ENCODE assay signal across 22 mouse cellular contexts in genomic region chr8:94537456-94537855, GRCm38 (mm10). TPM values are rescaled to one million over a fixed set of nuclear protein-coding genes. Genes with fewer than 3 reads are reported as not detected.
DNase-seq lines count a peak whose midpoint lies in the region; ATAC-seq and TF ChIP-seq lines count a peak whose summit lies in the region.
"Had no signal": no experiment of that assay in that cellular context is flagged by ENCODE, and none has a peak within 500 bp of the region (broad histone marks: within the 10 kb centered on the region; RNA-seq: fewer than 3 reads in every experiment).

No protein-coding gene starts in this region.

- peak; percentile 41 to 45 for DNase-seq in heart, adult 9 months (ENCODE audit: low spot score in 2 of 2)
- DNase-seq in heart, adult 8-10 months (ENCODE audit: low spot score): no peak
- DNase-seq in midbrain, postnatal 0 days (ENCODE audit: low spot score): peak; percentile 51
- no peak for DNase-seq in urinary bladder, adult 2 months (ENCODE audit: low spot score)
- DNase-seq: adrenal gland, adult 2 months; cerebellum, adult 11-12 months; kidney, postnatal 25 days; layer of hippocampus, postnatal 36 days; lung, adult 2 months; lung, postnatal 14 days; thymus, adult 18-20 months; thymus, postnatal 36 days had no signal

- peaks cover 37% of the 10 kb centered on the region for H3K4me1 ChIP-seq in forebrain, embryonic 15.5 days
- peaks cover 30% of the 10 kb centered on the region for H3K4me1 ChIP-seq in forebrain, embryonic 16.5 days (replicated peaks; ENCODE audit: control insufficient read depth, insufficient read depth, low read length)
- no peaks in the 10 kb centered on the region; the same call in 1 of the 2 replicates for H3K4me1 ChIP-seq in midbrain, postnatal 0 days (ENCODE audit: insufficient read depth, low read length)
- peaks cover 11% of the 10 kb centered on the region; the same call in 1 of the 2 replicates for H3K4me1 ChIP-seq in midbrain, embryonic 16.5 days (ENCODE audit: control insufficient read depth, insufficient read depth, low read length)
- peaks cover 3% of the 10 kb centered on the region for H3K4me1 ChIP-seq in neural tube, embryonic 14.5 days (ENCODE audit: control insufficient read depth, insufficient read depth, low read length)

- H3K4me3 ChIP-seq in forebrain, embryonic 15.5 days: no peak overlapping the region
- no peak overlapping the region for H3K4me3 ChIP-seq in forebrain, embryonic 16.5 days (replicated peaks; ENCODE audit: low read length)
- no peak overlapping the region for H3K4me3 ChIP-seq in midbrain, postnatal 0 days (ENCODE audit: low read depth, low read length)
- no peak overlapping the region for H3K4me3 ChIP-seq in midbrain, embryonic 16.5 days (ENCODE audit: low read depth, low read length)
- H3K4me3 ChIP-seq in neural tube, embryonic 14.5 days (ENCODE audit: low read depth, low read length): no peak overlapping the region
- H3K4me3 ChIP-seq: embryonic facial prominence, embryonic 15.5 days; limb, embryonic 13.5 days; liver, embryonic 12.5 days; midbrain, embryonic 12.5 days had no signal

- H3K27ac ChIP-seq in forebrain, embryonic 15.5 days (replicated peaks): 0 out of 2 replicates have a peak overlapping the region, but pooled peaks have one; percentile 28
- H3K27ac ChIP-seq in forebrain, embryonic 16.5 days (ENCODE audit: low read length): no peak overlapping the region
- no peak overlapping the region for H3K27ac ChIP-seq in midbrain, postnatal 0 days (ENCODE audit: low read depth, low read length)
- H3K27ac ChIP-seq in midbrain, embryonic 16.5 days (ENCODE audit: low read length): no peak overlapping the region
- no peak overlapping the region for H3K27ac ChIP-seq in neural tube, embryonic 14.5 days (ENCODE audit: low read depth, low read length)
- H3K27ac ChIP-seq: embryonic facial prominence, embryonic 15.5 days; limb, embryonic 13.5 days; liver, embryonic 12.5 days; midbrain, embryonic 12.5 days had no signal

- no peak for ATAC-seq in forebrain, embryonic 15.5 days (replicated peaks)
- ATAC-seq in forebrain, embryonic 16.5 days: no peak
- no peak for ATAC-seq in midbrain, postnatal 0 days (ENCODE audit: low FRiP score)
- ATAC-seq in midbrain, embryonic 16.5 days: no peak
- peak; percentile 34; the same call in 1 of the 2 replicates for ATAC-seq in neural tube, embryonic 14.5 days (ENCODE audit: low read depth)
- ATAC-seq: intestine, postnatal 0 days; liver, embryonic 12.5 days; Patski had no signal

- no peaks in the 10 kb centered on the region for H3K36me3 ChIP-seq in forebrain, embryonic 15.5 days
- H3K36me3 ChIP-seq in forebrain, embryonic 16.5 days (ENCODE audit: control insufficient read depth, insufficient read depth): no peaks in the 10 kb centered on the region
- no peaks in the 10 kb centered on the region for H3K36me3 ChIP-seq in midbrain, postnatal 0 days (ENCODE audit: insufficient read depth, low read length)
- no peaks in the 10 kb centered on the region for H3K36me3 ChIP-seq in midbrain, embryonic 16.5 days (ENCODE audit: control insufficient read depth, insufficient read depth, low read length)
- H3K36me3 ChIP-seq in neural tube, embryonic 14.5 days (ENCODE audit: control insufficient read depth, insufficient read depth, low read length): no peaks in the 10 kb centered on the region
- H3K36me3 ChIP-seq: embryonic facial prominence, embryonic 15.5 days; limb, embryonic 13.5 days; liver, embryonic 12.5 days; midbrain, embryonic 12.5 days had no signal

- 51% methylated on average over 2 of the region's 2 CpGs for WGBS in forebrain, embryonic 15.5 days
- WGBS in forebrain, embryonic 16.5 days: 69% methylated on average over 2 of the region's 2 CpGs
- WGBS in midbrain, postnatal 0 days: 60% methylated on average over 2 of the region's 2 CpGs
- WGBS in midbrain, embryonic 16.5 days: 82% methylated on average over 2 of the region's 2 CpGs
- 77% methylated on average over 2 of the region's 2 CpGs for WGBS in neural tube, embryonic 14.5 days

- no peak for TF ChIP-seq CTCF in midbrain, postnatal 0 days (IDR thresholded peaks at IDR 0.05)

- H3K9ac ChIP-seq in forebrain, embryonic 15.5 days (replicated peaks): no peak overlapping the region
- no peak overlapping the region for H3K9ac ChIP-seq in forebrain, embryonic 16.5 days (replicated peaks; ENCODE audit: low read depth, low read length)
- no peak overlapping the region for H3K9ac ChIP-seq in midbrain, postnatal 0 days (replicated peaks; ENCODE audit: low read length, poor library complexity, severe bottlenecking)
- no peak overlapping the region for H3K9ac ChIP-seq in midbrain, embryonic 16.5 days (ENCODE audit: low read depth, low read length)
- no peak overlapping the region for H3K9ac ChIP-seq in neural tube, embryonic 14.5 days (replicated peaks; ENCODE audit: low read depth, low read length)
- H3K9ac ChIP-seq: embryonic facial prominence, embryonic 15.5 days; limb, embryonic 13.5 days; liver, embryonic 12.5 days; midbrain, embryonic 12.5 days had no signal

- H3K4me2 ChIP-seq in forebrain, embryonic 15.5 days (replicated peaks): no peak overlapping the region
- H3K4me2 ChIP-seq in forebrain, embryonic 16.5 days (ENCODE audit: low read length): no peak overlapping the region
- H3K4me2 ChIP-seq in midbrain, postnatal 0 days (ENCODE audit: low read depth, low read length, poor library complexity, severe bottlenecking): no peak overlapping the region
- H3K4me2 ChIP-seq in midbrain, embryonic 16.5 days (ENCODE audit: low read length): no peak overlapping the region
- no peak overlapping the region for H3K4me2 ChIP-seq in neural tube, embryonic 14.5 days (ENCODE audit: low read depth, low read length)
- H3K4me2 ChIP-seq: embryonic facial prominence, embryonic 15.5 days; limb, embryonic 13.5 days; liver, embryonic 12.5 days; midbrain, embryonic 12.5 days had no signal

- H3K9me3 ChIP-seq in forebrain, embryonic 15.5 days: no peaks in the 10 kb centered on the region
- H3K9me3 ChIP-seq in forebrain, embryonic 16.5 days (ENCODE audit: control insufficient read depth, low read length): no peaks in the 10 kb centered on the region
- H3K9me3 ChIP-seq in midbrain, postnatal 0 days (ENCODE audit: low read length): no peaks in the 10 kb centered on the region
- H3K9me3 ChIP-seq in midbrain, embryonic 16.5 days (replicated peaks; ENCODE audit: control insufficient read depth, low read length, poor library complexity, severe bottlenecking): no peaks in the 10 kb centered on the region
- no peaks in the 10 kb centered on the region for H3K9me3 ChIP-seq in neural tube, embryonic 14.5 days (ENCODE audit: control insufficient read depth, low read length)
- H3K9me3 ChIP-seq: embryonic facial prominence, embryonic 15.5 days; limb, embryonic 13.5 days; liver, embryonic 12.5 days; midbrain, embryonic 12.5 days had no signal

- H3K27me3 ChIP-seq in forebrain, embryonic 15.5 days: no peaks in the 10 kb centered on the region
- H3K27me3 ChIP-seq in forebrain, embryonic 16.5 days (replicated peaks; ENCODE audit: control insufficient read depth, insufficient read depth, low read length): no peaks in the 10 kb centered on the region
- H3K27me3 ChIP-seq in midbrain, postnatal 0 days (ENCODE audit: insufficient read depth, low read length): 0 out of 2 replicates have a peak, but pooled peaks cover 7% of the 10 kb centered on the region
- H3K27me3 ChIP-seq in midbrain, embryonic 16.5 days (ENCODE audit: control insufficient read depth, insufficient read depth, low read depth, low read length): peaks cover 6% of the 10 kb centered on the region; the same call in 1 of the 2 replicates
- H3K27me3 ChIP-seq in neural tube, embryonic 14.5 days (ENCODE audit: control insufficient read depth, insufficient read depth, low read length): peaks cover 5% of the 10 kb centered on the region
- H3K27me3 ChIP-seq: Patski had no signal

RNA-seq across cellular contexts. Expression of gene Cpne2, which starts 4.7 kb away (rescaled TPM):
- 22.4 and 24.8 TPM in 2 replicates for polyA plus RNA-seq in forebrain, embryonic 15.5 days (2015; fragmentation: Nextera tagmentation; extraction: Ambion mirVana)
- 21.1 and 29.2 TPM in 2 replicates for polyA plus RNA-seq in forebrain, embryonic 16.5 days (2015; fragmentation: Nextera tagmentation; extraction: Ambion mirVana)
- total RNA-seq in heart, adult 8-10 months (2022): 1 to 10 TPM; 3.7 to 5.0 (median 4.5) TPM
- 42.4 and 46.3 TPM in 2 replicates for total RNA-seq in midbrain, postnatal 0 days (2014; rRNA removed)
- 34.3 and 43.3 TPM in 2 replicates for polyA plus RNA-seq in midbrain, postnatal 0 days (2015; fragmentation: Nextera tagmentation; extraction: Ambion mirVana)
- 25.0 and 26.2 TPM in 2 replicates for polyA plus RNA-seq in midbrain, embryonic 16.5 days (2015; fragmentation: Nextera tagmentation; extraction: Ambion mirVana)
- polyA plus RNA-seq in neural tube, embryonic 14.5 days (2014; fragmentation: Nextera tagmentation; extraction: Ambion mirVana): 27.2 and 33.7 TPM in 2 replicates
- 27.6 and 31.4 TPM in 2 replicates for polyA plus RNA-seq in urinary bladder, adult 2 months (2012; rRNA removed)

Comparison
In these comparisons a context has a peak if more than half of its experiments do, and no peak if none do; other contexts are left out.
1. DNase-seq: peak in heart, adult 9 months (2 of 2) and midbrain, postnatal 0 days (single experiment); none in heart, adult 8-10 months (single experiment) and urinary bladder, adult 2 months (single experiment).